Mouse (Mus musculus) kidney, postnatal 0 days (tissue): ENCODE data around the gene Dnah17. TPM values are rescaled to one million over a fixed set of nuclear protein-coding genes. Genes with fewer than 3 reads are reported as not detected.

Experiments
- ATAC-seq: fragments of 200-750 bp; cut with Nextera tagmentation; replicated peaks from 2 replicates; pipeline ENCODE4 v1.8.0; 2017; ENCODE audit warnings: low read depth, moderate number of reproducible peaks, moderate TSS enrichment, moderate library complexity; ENCODE audit not compliant: low FRiP score
- DNase-seq: peaks from one replicate; pipeline ENCODE4 v3.0.0-alpha.2; 2016; ENCODE audit warnings: low spot score
- H3K27ac ChIP-seq: fragments of 300-500 bp; sonication (generic); 2 replicates; pipeline ENCODE4 v1.5.1; 2014; ENCODE audit warnings: mild to moderate bottlenecking
- H3K27me3 ChIP-seq: fragments of 300-500 bp; sonication (generic); 2 replicates; pipeline ENCODE4 v1.6.1; 2014; ENCODE audit warnings: low read length, mixed read lengths; ENCODE audit not compliant: insufficient read depth
- H3K36me3 ChIP-seq: fragments of 300-500 bp; sonication (generic); 2 replicates; pipeline ENCODE4 v1.6.1; 2014; ENCODE audit warnings: low read length, mixed read lengths; ENCODE audit not compliant: insufficient read depth
- H3K4me1 ChIP-seq: fragments of 300-500 bp; sonication (generic); replicated peaks from 2 replicates; pipeline ENCODE4 v1.6.1; 2014; ENCODE audit warnings: antibody characterized with exemption, low read length, mixed read lengths; ENCODE audit not compliant: insufficient read depth
- H3K4me2 ChIP-seq: fragments of 300-500 bp; sonication (generic); 2 replicates; pipeline ENCODE4 v1.6.1; 2014; ENCODE audit warnings: mild to moderate bottlenecking, low read length, moderate library complexity, mixed read lengths
- H3K4me3 ChIP-seq: fragments of 300-500 bp; sonication (generic); replicated peaks from 2 replicates; pipeline ENCODE4 v1.5.1; 2014; ENCODE audit warnings: low read depth, low read length
- H3K9ac ChIP-seq: fragments of 300-500 bp; sonication (generic); 2 replicates; pipeline ENCODE4 v1.6.1; 2014; ENCODE audit warnings: low read depth, low read length
- H3K9me3 ChIP-seq: fragments of 300-500 bp; sonication (generic); replicated peaks from 2 replicates; pipeline ENCODE4 v1.6.1; 2016; ENCODE audit warnings: low read length, inconsistent platforms, mixed read lengths
- CTCF ChIP-seq: IDR thresholded peaks from 2 replicates; pipeline ENCODE4 v1.5.1; 2016; ENCODE audit warnings: antibody characterized with exemption, low read depth, mild to moderate bottlenecking, moderate library complexity
- WGBS: fragments of 180-500 bp; shearing (Covaris S2); extraction: QIAGEN DNeasy Blood & Tissue Kit; methylation state at CpG from one replicate; pipeline ENCODE4 v1.1.7; 2014; 5-methylcytosine and 5-hydroxymethylcytosine counted together
- polyA plus RNA-seq: library from polyadenylated mRNA; unstranded; fragments of >200 nt; fragmentation: Nextera tagmentation; extraction: Ambion mirVana; gene quantifications from 2 replicates; pipeline ENCODE4 v1.2.1, GENCODE M21; 2015

Dnah17 gene
- polyA plus RNA-seq, 1 experiment from 2014 or later = 0.12 TPM

DNA sequence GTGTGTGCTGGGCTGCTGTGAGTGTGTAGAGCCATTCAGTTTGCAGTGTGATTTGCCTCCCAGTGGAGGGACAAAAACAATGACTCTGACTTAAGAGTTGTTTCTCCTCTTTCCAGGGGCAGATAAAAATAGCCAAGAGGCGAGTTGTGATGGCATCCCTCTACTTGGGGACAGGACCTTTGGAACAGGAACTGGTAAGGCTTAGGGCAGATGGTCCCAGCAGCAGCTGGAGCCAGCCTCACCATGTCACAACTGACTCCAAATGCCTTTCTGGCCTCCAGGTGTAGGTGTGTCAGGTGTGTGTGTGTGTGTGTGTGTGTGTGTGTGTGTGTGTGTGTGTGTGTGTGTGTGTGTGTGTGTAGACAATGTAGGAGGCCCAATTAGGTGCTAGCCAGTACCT lies 130.4 kb downstream of the Dnah17 start:
- Histone ChIP-seq H3K4me2 (no peak overlapping the region), H3K36me3 (peaks cover 31% of the 10 kb centered on the region), H3K9ac (no peak overlapping the region), H3K4me3 (no peak overlapping the region), H3K27me3 (no peaks in the 10 kb centered on the region), H3K4me1 (peaks cover 19% of the 10 kb centered on the region; the same call in 1 of the 2 replicates), H3K27ac (no peak overlapping the region), H3K9me3 (no peaks in the 10 kb centered on the region)
- 47% methylated on average over 1 of the region's 1 CpGs for WGBS
- no peak for ATAC-seq
- DNase-seq = no peak
- TF ChIP-seq CTCF = no peak

DNA sequence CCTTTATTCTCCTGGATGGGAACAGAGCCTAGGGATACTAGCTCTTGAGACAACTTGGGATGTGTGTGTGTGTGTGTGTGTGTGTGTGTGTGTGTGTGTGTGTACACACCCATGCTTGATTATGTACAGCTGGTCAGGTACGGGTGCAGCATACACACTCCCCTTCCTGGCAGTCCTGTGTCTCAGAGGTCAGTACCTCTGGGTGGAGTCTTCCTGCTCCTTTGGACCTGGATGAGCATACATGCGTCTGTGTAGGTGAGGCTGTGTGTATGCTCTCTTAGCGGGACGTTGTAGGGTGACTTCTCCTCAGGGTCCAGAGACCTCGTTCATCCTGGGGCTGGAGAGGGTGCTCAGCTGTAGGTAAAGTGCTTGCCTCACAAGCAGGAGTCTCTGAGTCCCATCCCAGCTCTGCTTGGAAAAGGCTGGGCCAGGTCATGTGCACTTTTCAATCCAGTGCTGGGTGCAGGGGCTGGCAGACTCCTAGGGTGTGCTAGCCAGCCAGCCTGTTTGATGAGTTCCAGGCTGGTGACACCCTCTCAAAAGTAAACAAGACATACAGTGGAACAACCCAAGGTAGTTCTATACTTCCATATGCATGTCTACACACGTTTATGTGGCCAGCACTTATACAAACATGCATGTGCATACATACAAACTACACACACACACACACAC lies 131.0 kb downstream of the Dnah17 start:
- ATAC-seq = no peak
- H3K4me2 ChIP-seq = no peak overlapping the region
- H3K27ac ChIP-seq = no peak overlapping the region
- H3K4me3 ChIP-seq = no peak overlapping the region
- H3K4me1 ChIP-seq = peaks cover 22% of the 10 kb centered on the region; the same call in 1 of the 2 replicates
- peaks cover 29% of the 10 kb centered on the region for H3K36me3 ChIP-seq
- no peaks in the 10 kb centered on the region for H3K9me3 ChIP-seq
- no peak for TF ChIP-seq CTCF
- DNase-seq = no peak
- no peak overlapping the region for H3K9ac ChIP-seq
- WGBS = 81% methylated on average over 6 of the region's 6 CpGs
- no peaks in the 10 kb centered on the region for H3K27me3 ChIP-seq

GRCm38 (mm10) chr11:117998356-117998755 lies 132.1 kb downstream of the Dnah17 start:
- peaks cover 25% of the 10 kb centered on the region; the same call in 1 of the 2 replicates for H3K4me1 ChIP-seq
- no peak overlapping the region for H3K4me2 ChIP-seq
- H3K4me3 ChIP-seq = no peak overlapping the region
- 90% methylated on average over 4 of the region's 4 CpGs for WGBS
- no peak for DNase-seq
- no peak for TF ChIP-seq CTCF
- H3K9ac ChIP-seq = no peak overlapping the region
- ATAC-seq = 0 out of 2 replicates have a peak, but pooled peaks have one; percentile 17
- H3K36me3 ChIP-seq = peaks cover 26% of the 10 kb centered on the region
- no peaks in the 10 kb centered on the region for H3K27me3 ChIP-seq
- no peak overlapping the region for H3K27ac ChIP-seq
- H3K9me3 ChIP-seq = no peaks in the 10 kb centered on the region

DNA sequence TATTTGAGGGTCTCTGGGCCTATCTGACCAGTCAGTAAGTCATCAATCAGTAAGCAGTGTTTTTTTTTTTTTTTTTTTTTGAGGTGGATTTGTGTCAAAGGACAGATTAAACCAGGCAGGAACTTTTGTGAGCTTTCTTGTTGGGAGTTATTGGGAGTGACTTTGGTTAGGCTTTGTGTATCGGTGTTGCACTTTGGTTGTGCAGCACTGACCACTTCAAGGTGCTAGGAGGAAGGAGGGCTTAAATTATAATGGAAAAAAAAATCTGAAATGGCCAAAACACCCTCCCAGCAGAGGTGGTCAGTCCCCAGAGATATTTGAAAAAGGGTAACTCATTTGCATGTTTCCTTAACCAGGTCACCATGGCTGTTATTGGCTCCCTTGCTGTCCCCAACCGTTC lies 133.3 kb downstream of the Dnah17 start:
- H3K27ac ChIP-seq = no peak overlapping the region
- no peak overlapping the region for H3K4me3 ChIP-seq
- 85% methylated on average over 2 of the region's 2 CpGs for WGBS
- no peaks in the 10 kb centered on the region for H3K27me3 ChIP-seq
- DNase-seq (no peak), ATAC-seq (no peak)
- H3K4me2 ChIP-seq = no peak overlapping the region
- no peak overlapping the region for H3K9ac ChIP-seq
- peaks cover 17% of the 10 kb centered on the region for H3K36me3 ChIP-seq
- no peaks in the 10 kb centered on the region for H3K9me3 ChIP-seq
- H3K4me1 ChIP-seq = peaks cover 30% of the 10 kb centered on the region; the same call in 1 of the 2 replicates
- TF ChIP-seq CTCF = no peak

DNA sequence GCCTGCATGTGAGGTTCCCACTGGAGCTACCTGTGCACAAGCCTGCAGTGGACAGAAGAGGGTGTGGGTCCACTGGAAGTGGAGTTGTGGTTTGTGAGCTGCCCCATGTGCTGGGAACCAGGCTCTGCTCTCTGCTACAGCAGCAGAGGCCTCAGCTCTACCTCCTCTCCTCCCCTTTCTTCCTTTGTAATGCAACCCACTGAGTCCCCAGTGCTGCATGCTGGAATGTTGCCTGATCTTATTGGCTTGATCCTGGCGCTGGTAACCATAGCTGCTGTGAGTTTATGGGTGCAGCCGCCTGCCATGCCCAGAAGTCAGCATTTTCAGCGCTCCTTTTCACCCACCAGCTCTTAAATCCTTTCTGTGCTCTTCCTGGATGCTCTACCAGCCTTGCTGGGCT lies 134.4 kb downstream of the Dnah17 start:
- ATAC-seq (no peak), DNase-seq (no peak)
- Histone ChIP-seq H3K4me1 (peaks cover 36% of the 10 kb centered on the region; the same call in 1 of the 2 replicates), H3K9ac (no peak overlapping the region), H3K36me3 (peaks cover 7% of the 10 kb centered on the region), H3K4me3 (no peak overlapping the region), H3K27ac (peak overlapping the region; percentile 36; the same call in 1 of the 2 replicates), H3K9me3 (no peaks in the 10 kb centered on the region), H3K4me2 (no peak overlapping the region), H3K27me3 (no peaks in the 10 kb centered on the region)
- TF ChIP-seq CTCF = no peak
- 28% methylated on average over 3 of the region's 3 CpGs for WGBS

- Histone ChIP-seq H3K27me3 (no peaks in the 10 kb centered on the region), H3K36me3 (peaks cover 3% of the 10 kb centered on the region; the same call in 1 of the 2 replicates), H3K27ac (0 out of 2 replicates have a peak overlapping the region, but pooled peaks have one; percentile 36), H3K4me1 (peaks cover 37% of the 10 kb centered on the region; the same call in 1 of the 2 replicates), H3K9me3 (no peaks in the 10 kb centered on the region), H3K9ac (no peak overlapping the region), H3K4me3 (no peak overlapping the region), H3K4me2 (no peak overlapping the region)
- TF ChIP-seq CTCF = no peak
- WGBS = 61% methylated on average over 3 of the region's 3 CpGs
- DNase-seq (no peak), ATAC-seq (no peak)
Measured at GRCm38 (mm10) chr11:117995661-117996060, 134.8 kb downstream of the Dnah17 start.
